Mouse (Mus musculus) forebrain, embryonic 16.5 days (tissue): ENCODE measurements at regions not wholly inside any gene's neighbourhood (a gene's known extent, or its start where the extent isn't known, plus 50 kb on each side); places are given as distances from the start of the nearest gene placed in this dataset.

Source experiments
- ATAC-seq: fragments of 200-750 bp; cut with Nextera tagmentation; 2 replicates; pipeline ENCODE4 v1.8.0; 2017; ENCODE audit warnings: mild to moderate bottlenecking, moderate library complexity
- H3K27ac ChIP-seq: fragments of 300-500 bp; sonication (generic); 2 replicates; pipeline ENCODE4 v1.5.1; 2014; ENCODE audit warnings: low read length, control low read depth
- H3K27me3 ChIP-seq: fragments of 300-500 bp; sonication (generic); replicated peaks from 2 replicates; pipeline ENCODE4 v1.6.1; 2014; ENCODE audit warnings: low read length; ENCODE audit not compliant: control insufficient read depth, insufficient read depth
- H3K36me3 ChIP-seq: fragments of 300-500 bp; sonication (generic); 2 replicates; pipeline ENCODE4 v1.6.1; 2014; ENCODE audit not compliant: control insufficient read depth, insufficient read depth
- H3K4me1 ChIP-seq: fragments of 300-500 bp; sonication (generic); replicated peaks from 2 replicates; pipeline ENCODE4 v1.6.1; 2014; ENCODE audit warnings: low read length; ENCODE audit not compliant: control insufficient read depth, insufficient read depth
- H3K4me2 ChIP-seq: fragments of 300-500 bp; sonication (generic); 2 replicates; pipeline ENCODE4 v1.6.1; 2014; ENCODE audit warnings: mild to moderate bottlenecking, low read length, control low read depth
- H3K4me3 ChIP-seq: fragments of 300-500 bp; sonication (generic); replicated peaks from 2 replicates; pipeline ENCODE4 v1.5.1; 2014; ENCODE audit warnings: mild to moderate bottlenecking, low read length, control low read depth
- H3K9ac ChIP-seq: fragments of 300-500 bp; sonication (generic); replicated peaks from 2 replicates; pipeline ENCODE4 v1.6.1; 2014; ENCODE audit warnings: low read depth, low read length, control low read depth
- H3K9me3 ChIP-seq: fragments of 300-500 bp; sonication (generic); 2 replicates; pipeline ENCODE4 v1.6.1; 2016; ENCODE audit warnings: low read length; ENCODE audit not compliant: control insufficient read depth
- WGBS: fragments of 180-500 bp; shearing (Covaris S2); extraction: QIAGEN DNeasy Blood & Tissue Kit; methylation state at CpG from one replicate; pipeline ENCODE4 v1.1.7; 2014; 5-methylcytosine and 5-hydroxymethylcytosine counted together

GRCm38 (mm10) chr8:9095980-9096379 lies 405.7 kb upstream of the Arglu1 start:
- WGBS, result 77% methylated on average over 5 of the region's 5 CpGs
- no peak overlapping the region for H3K9ac ChIP-seq
- no peak for ATAC-seq
- H3K4me1 ChIP-seq, result no peaks in the 10 kb centered on the region
- no peaks in the 10 kb centered on the region for H3K36me3 ChIP-seq
- H3K27ac ChIP-seq, result no peak overlapping the region
- H3K9me3 ChIP-seq, result no peaks in the 10 kb centered on the region
- H3K4me3 ChIP-seq, result no peak overlapping the region
- H3K27me3 ChIP-seq, result no peaks in the 10 kb centered on the region
- no peak overlapping the region for H3K4me2 ChIP-seq

- Histone ChIP-seq H3K36me3 (no peaks in the 10 kb centered on the region), H3K4me3 (no peak overlapping the region), H3K4me1 (no peaks in the 10 kb centered on the region), H3K9me3 (no peaks in the 10 kb centered on the region), H3K4me2 (no peak overlapping the region), H3K27me3 (no peaks in the 10 kb centered on the region), H3K9ac (no peak overlapping the region), H3K27ac (no peak overlapping the region)
- no peak for ATAC-seq
- 70% methylated on average over 9 of the region's 9 CpGs for WGBS
These were observed 403.7 kb upstream of the Arglu1 start for GRCm38 (mm10) chr8:9094002-9094401.

- H3K27me3 ChIP-seq, result no peaks in the 10 kb centered on the region
- H3K4me1 ChIP-seq, result no peaks in the 10 kb centered on the region
- H3K9ac ChIP-seq, result no peak overlapping the region
- no peak overlapping the region for H3K4me3 ChIP-seq
- H3K9me3 ChIP-seq, result no peaks in the 10 kb centered on the region
- H3K36me3 ChIP-seq, result no peaks in the 10 kb centered on the region
- WGBS, result 83% methylated on average over 4 of the region's 4 CpGs
- no peak for ATAC-seq
- no peak overlapping the region for H3K4me2 ChIP-seq
- H3K27ac ChIP-seq, result no peak overlapping the region
These were observed 403.0 kb upstream of the Arglu1 start for GRCm38 (mm10) chr8:9093356-9093755.

- Histone ChIP-seq H3K27ac (no peak overlapping the region), H3K4me2 (no peak overlapping the region), H3K4me1 (peaks cover 6% of the 10 kb centered on the region; the same call in 1 of the 2 replicates), H3K9me3 (no peaks in the 10 kb centered on the region), H3K9ac (no peak overlapping the region), H3K4me3 (no peak overlapping the region), H3K36me3 (no peaks in the 10 kb centered on the region), H3K27me3 (no peaks in the 10 kb centered on the region)
- 95% methylated on average over 4 of the region's 4 CpGs for WGBS
- no peak for ATAC-seq
These were observed 382.4 kb upstream of the Arglu1 start for GRCm38 (mm10) chr8:9072724-9073123.

GRCm38 (mm10) chr8:9072286-9072685 lies 382.0 kb upstream of the Arglu1 start:
- no peak for ATAC-seq
- 90% methylated on average over 11 of the region's 11 CpGs for WGBS
- Histone ChIP-seq H3K4me3 (no peak overlapping the region), H3K9ac (no peak overlapping the region), H3K27me3 (no peaks in the 10 kb centered on the region), H3K4me2 (no peak overlapping the region), H3K9me3 (no peaks in the 10 kb centered on the region), H3K4me1 (peaks cover 6% of the 10 kb centered on the region; the same call in 1 of the 2 replicates), H3K27ac (no peak overlapping the region), H3K36me3 (no peaks in the 10 kb centered on the region)

- 59% methylated on average over 6 of the region's 6 CpGs for WGBS
- no peaks in the 10 kb centered on the region for H3K9me3 ChIP-seq
- H3K27me3 ChIP-seq, result no peaks in the 10 kb centered on the region
- no peak for ATAC-seq
- H3K9ac ChIP-seq, result no peak overlapping the region
- H3K27ac ChIP-seq, result peak overlapping the region; percentile 66
- H3K4me2 ChIP-seq, result no peak overlapping the region
- peaks cover 6% of the 10 kb centered on the region; the same call in 1 of the 2 replicates for H3K4me1 ChIP-seq
- H3K36me3 ChIP-seq, result no peaks in the 10 kb centered on the region
- H3K4me3 ChIP-seq, result no peak overlapping the region
These were observed 380.6 kb upstream of the Arglu1 start for GRCm38 (mm10) chr8:9070953-9071352.

GRCm38 (mm10) chr8:9069845-9070244 lies 379.5 kb upstream of the Arglu1 start:
- ATAC-seq, result no peak
- Histone ChIP-seq H3K36me3 (no peaks in the 10 kb centered on the region), H3K9me3 (no peaks in the 10 kb centered on the region), H3K4me3 (no peak overlapping the region), H3K4me1 (peaks cover 6% of the 10 kb centered on the region; the same call in 1 of the 2 replicates), H3K27ac (no peak overlapping the region), H3K4me2 (no peak overlapping the region), H3K9ac (no peak overlapping the region), H3K27me3 (no peaks in the 10 kb centered on the region)
- 84% methylated on average over 7 of the region's 7 CpGs for WGBS

- Histone ChIP-seq H3K9ac (no peak overlapping the region), H3K9me3 (no peaks in the 10 kb centered on the region), H3K27me3 (no peaks in the 10 kb centered on the region), H3K4me3 (no peak overlapping the region), H3K27ac (no peak overlapping the region), H3K4me2 (no peak overlapping the region), H3K4me1 (peaks cover 6% of the 10 kb centered on the region; the same call in 1 of the 2 replicates), H3K36me3 (no peaks in the 10 kb centered on the region)
- WGBS, result 88% methylated on average over 1 of the region's 1 CpGs
- no peak for ATAC-seq
These were observed 377.4 kb upstream of the Arglu1 start for GRCm38 (mm10) chr8:9067731-9068130.

GRCm38 (mm10) chr8:9060166-9060565 lies 369.8 kb upstream of the Arglu1 start:
- H3K4me2 ChIP-seq, result no peak overlapping the region
- no peak overlapping the region for H3K9ac ChIP-seq
- H3K36me3 ChIP-seq, result no peaks in the 10 kb centered on the region
- no peak for ATAC-seq
- H3K4me1 ChIP-seq, result no peaks in the 10 kb centered on the region
- H3K9me3 ChIP-seq, result no peaks in the 10 kb centered on the region
- WGBS, result 95% methylated on average over 6 of the region's 6 CpGs
- H3K27ac ChIP-seq, result no peak overlapping the region
- no peaks in the 10 kb centered on the region for H3K27me3 ChIP-seq
- H3K4me3 ChIP-seq, result no peak overlapping the region

GRCm38 (mm10) chr8:9055416-9055819 lies 365.1 kb upstream of the Arglu1 start:
- H3K27me3 ChIP-seq, result no peaks in the 10 kb centered on the region
- no peaks in the 10 kb centered on the region for H3K36me3 ChIP-seq
- H3K9ac ChIP-seq, result no peak overlapping the region
- H3K9me3 ChIP-seq, result no peaks in the 10 kb centered on the region
- 95% methylated on average over 6 of the region's 6 CpGs for WGBS
- H3K4me2 ChIP-seq, result no peak overlapping the region
- ATAC-seq, result no peak
- H3K27ac ChIP-seq, result no peak overlapping the region
- no peaks in the 10 kb centered on the region for H3K4me1 ChIP-seq
- H3K4me3 ChIP-seq, result no peak overlapping the region
